Mouse (Mus musculus) liver, embryonic 15.5 days (tissue): ENCODE measurements around the gene Mroh8. TPM values are rescaled to one million over a fixed set of nuclear protein-coding genes. Genes with fewer than 3 reads are reported as not detected.

Source experiments
- ATAC-seq: fragments of 200-750 bp; cut with Nextera tagmentation; 2 replicates; pipeline ENCODE4 v1.8.0; 2017; ENCODE audit warnings: moderate number of reproducible peaks, mild to moderate bottlenecking, moderate library complexity; ENCODE audit not compliant: insufficient read depth
- H3K27ac ChIP-seq: fragments of 300-500 bp; sonication (generic); replicated peaks from 2 replicates; pipeline ENCODE4 v1.5.1; 2015; ENCODE audit warnings: mild to moderate bottlenecking, inconsistent platforms
- H3K27me3 ChIP-seq: fragments of 300-500 bp; sonication (generic); 2 replicates; pipeline ENCODE4 v1.6.1; 2015; ENCODE audit warnings: mild to moderate bottlenecking, inconsistent platforms
- H3K36me3 ChIP-seq: fragments of 300-500 bp; sonication (generic); replicated peaks from 2 replicates; pipeline ENCODE4 v1.6.1; 2015; ENCODE audit warnings: moderate library complexity, mild to moderate bottlenecking, inconsistent platforms
- H3K4me1 ChIP-seq: fragments of 300-500 bp; sonication (generic); replicated peaks from 2 replicates; pipeline ENCODE4 v1.6.1; 2015; ENCODE audit warnings: inconsistent platforms
- H3K4me2 ChIP-seq: fragments of 300-500 bp; sonication (generic); 2 replicates; pipeline ENCODE4 v1.6.1; 2015; ENCODE audit warnings: moderate library complexity, mild to moderate bottlenecking, inconsistent platforms
- H3K4me3 ChIP-seq: fragments of 300-500 bp; sonication (generic); replicated peaks from 2 replicates; pipeline ENCODE4 v1.5.1; 2015; ENCODE audit warnings: mild to moderate bottlenecking, inconsistent platforms
- H3K9ac ChIP-seq: fragments of 300-500 bp; sonication (generic); 2 replicates; pipeline ENCODE4 v1.6.1; 2015; ENCODE audit warnings: moderate library complexity, mild to moderate bottlenecking, inconsistent platforms
- H3K9me3 ChIP-seq: fragments of 300-500 bp; sonication (generic); replicated peaks from 2 replicates; pipeline ENCODE4 v1.6.1; 2016; ENCODE audit warnings: inconsistent platforms
- WGBS: fragments of 180-500 bp; shearing (Covaris S2); methylation state at CpG from one replicate; pipeline ENCODE4 v1.1.7; 2015; ENCODE audit warnings: mixed read lengths; ENCODE audit not compliant: insufficient replicate concordance; 5-methylcytosine and 5-hydroxymethylcytosine counted together
- polyA plus RNA-seq: library from polyadenylated mRNA; unstranded; fragments of >200 nt; fragmentation: Nextera tagmentation; extraction: Ambion mirVana; gene quantifications from 2 replicates; pipeline ENCODE4 v1.2.1, GENCODE M21; 2015

The Mroh8 gene
- 0.20 and 0.28 TPM in 2 replicates for polyA plus RNA-seq

- Histone ChIP-seq H3K9ac (peak within 1 kb of the TSS; percentile 96), H3K36me3 (peaks cover 25% of the 10 kb centered on the region), H3K27me3 (no peaks in the 10 kb centered on the region), H3K4me3 (peak within 1 kb of the TSS; percentile 99), H3K27ac (peak within 1 kb of the TSS; percentile 93), H3K4me2 (peak within 1 kb of the TSS; percentile 75), H3K4me1 (peaks cover 36% of the 10 kb centered on the region), H3K9me3 (no peaks in the 10 kb centered on the region)
- under 1% methylated on average over 29 of the region's 32 CpGs for WGBS
- ATAC-seq, result peak; percentile 61; the same call in 1 of the 2 replicates
Measured at GRCm38 (mm10) chr2:157279416-157279800, at the start of gene Mroh8. Gene Mroh8 (minus strand): TSS chr2:157279549.

DNA sequence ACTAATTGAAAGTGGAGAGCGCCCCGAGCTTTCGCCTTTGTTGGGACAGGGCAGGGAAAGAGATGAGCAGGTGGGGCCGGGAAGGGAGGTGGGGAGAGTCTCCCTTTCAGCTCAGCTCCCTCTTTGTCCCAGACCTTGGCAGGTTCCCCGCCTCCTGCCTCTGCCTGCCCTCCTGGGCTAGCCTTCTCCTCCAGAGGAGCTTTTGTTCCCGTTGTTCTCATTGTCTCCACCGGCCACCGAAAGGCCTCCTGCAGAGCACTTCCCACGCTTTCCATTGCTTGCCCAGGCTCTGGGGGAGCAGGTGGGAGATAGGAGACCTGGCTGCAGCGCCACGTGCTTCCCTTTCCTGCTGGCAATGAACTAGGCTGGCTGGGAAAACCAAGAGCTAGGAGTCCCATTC, 49.2 kb upstream of the Mroh8 start:
- WGBS, result 70% methylated on average over 11 of the region's 11 CpGs

DNA sequence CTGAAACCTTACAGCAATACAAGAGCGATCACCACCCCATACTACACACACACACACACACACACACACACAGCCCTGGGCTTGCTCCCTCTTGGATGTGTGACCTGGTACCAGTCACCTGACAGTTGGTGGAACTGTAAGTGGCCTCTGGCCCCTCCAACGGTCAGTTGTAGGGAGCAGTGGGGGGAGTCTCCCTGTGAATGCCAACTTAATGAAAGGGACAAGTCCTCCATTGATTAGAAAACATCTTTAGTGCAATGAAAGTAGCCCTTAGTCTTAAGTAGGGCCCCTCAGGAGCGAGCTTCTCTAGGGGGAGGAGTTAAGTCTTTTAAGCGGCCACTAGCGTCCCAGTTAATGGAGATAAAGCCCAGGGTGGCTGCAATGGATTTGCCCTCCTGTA, 48.8 kb upstream of the Mroh8 start:
- Histone ChIP-seq H3K4me1 (no peaks in the 10 kb centered on the region), H3K9me3 (no peaks in the 10 kb centered on the region), H3K27me3 (no peaks in the 10 kb centered on the region), H3K4me2 (no peak overlapping the region), H3K4me3 (no peak overlapping the region), H3K27ac (no peak overlapping the region), H3K36me3 (peaks cover 45% of the 10 kb centered on the region), H3K9ac (no peak overlapping the region)
- 51% methylated on average over 5 of the region's 5 CpGs for WGBS
- no peak for ATAC-seq

More for the DNA sequence above, 49.2 kb upstream of the Mroh8 start:
- no peak for ATAC-seq
- H3K9me3 ChIP-seq, result no peaks in the 10 kb centered on the region
- no peak overlapping the region for H3K9ac ChIP-seq
- H3K27ac ChIP-seq, result no peak overlapping the region
- H3K4me1 ChIP-seq, result no peaks in the 10 kb centered on the region
- no peak overlapping the region for H3K4me2 ChIP-seq
- H3K27me3 ChIP-seq, result no peaks in the 10 kb centered on the region
- H3K36me3 ChIP-seq, result peaks cover 41% of the 10 kb centered on the region
- H3K4me3 ChIP-seq, result no peak overlapping the region

GRCm38 (mm10) chr2:157325238-157325637, 45.9 kb upstream of the Mroh8 start:
- no peak overlapping the region for H3K4me3 ChIP-seq
- H3K27ac ChIP-seq, result no peak overlapping the region
- peaks cover 74% of the 10 kb centered on the region for H3K36me3 ChIP-seq
- ATAC-seq, result no peak
- H3K9me3 ChIP-seq, result no peaks in the 10 kb centered on the region
- no peak overlapping the region for H3K4me2 ChIP-seq
- no peaks in the 10 kb centered on the region for H3K27me3 ChIP-seq
- H3K4me1 ChIP-seq, result no peaks in the 10 kb centered on the region
- WGBS, result 44% methylated on average over 2 of the region's 2 CpGs
- no peak overlapping the region for H3K9ac ChIP-seq

DNA sequence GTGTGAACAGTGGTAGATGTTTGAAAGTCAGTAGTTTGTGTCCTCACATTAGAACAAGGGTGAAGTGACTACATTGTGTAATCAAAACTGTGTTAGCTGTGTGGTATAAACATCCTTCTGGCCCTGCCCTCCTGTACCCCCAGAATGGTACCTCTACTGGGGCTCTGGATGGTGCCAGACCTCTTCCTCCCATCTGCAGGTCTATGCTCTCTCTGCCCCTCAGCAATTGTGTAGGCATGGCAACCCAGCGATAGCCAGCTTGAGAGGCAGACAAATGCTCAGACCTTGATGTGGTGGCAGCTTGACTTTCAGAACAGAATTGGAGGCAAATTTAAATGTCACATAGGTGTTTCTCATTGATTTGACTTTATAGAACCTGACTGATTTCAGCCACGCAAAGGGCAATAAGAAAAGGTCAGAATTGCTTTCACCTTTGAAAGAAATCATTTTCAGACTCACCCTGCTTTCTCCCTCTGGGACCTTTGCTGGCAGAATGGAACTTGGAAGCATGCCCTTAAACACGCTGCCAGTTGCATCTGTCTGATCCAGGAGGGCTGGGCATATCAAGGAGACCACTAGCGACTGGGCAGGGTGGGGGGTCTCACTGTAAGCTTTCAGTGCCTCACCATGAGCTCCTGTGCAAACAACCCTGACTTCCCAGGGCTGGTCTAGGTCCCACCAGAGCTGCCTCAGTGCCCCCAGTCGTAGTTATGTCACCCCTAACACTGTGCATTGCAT, 42.8 kb upstream of the Mroh8 start:
- Histone ChIP-seq H3K9ac (no peak overlapping the region), H3K9me3 (no peaks in the 10 kb centered on the region), H3K36me3 (peaks cover 96% of the 10 kb centered on the region), H3K4me2 (no peak overlapping the region), H3K4me3 (no peak overlapping the region), H3K27ac (no peak overlapping the region), H3K27me3 (no peaks in the 10 kb centered on the region), H3K4me1 (no peaks in the 10 kb centered on the region)
- 85% methylated on average over 5 of the region's 5 CpGs for WGBS
- ATAC-seq, result no peak

DNA sequence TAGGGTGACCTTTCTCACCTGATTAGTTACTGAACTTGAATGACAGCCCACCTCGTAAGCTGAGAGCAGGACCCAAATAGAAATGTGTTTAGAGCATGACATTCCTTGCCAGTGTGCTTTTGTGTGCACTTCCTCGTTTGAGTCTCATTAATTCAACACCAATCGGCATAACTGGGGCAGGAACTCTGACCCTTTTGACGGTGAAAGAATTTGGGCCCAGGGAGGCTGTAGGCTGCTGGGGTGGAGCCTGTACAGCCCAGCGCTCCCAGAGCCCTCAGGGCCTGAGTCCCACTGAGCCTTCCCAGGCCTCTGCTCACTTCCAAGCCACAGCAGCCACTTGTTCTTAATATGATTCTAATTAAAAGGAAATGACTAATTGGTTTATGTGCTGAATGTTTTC, 41.5 kb upstream of the Mroh8 start:
- no peaks in the 10 kb centered on the region for H3K9me3 ChIP-seq
- no peak overlapping the region for H3K9ac ChIP-seq
- H3K4me1 ChIP-seq, result no peaks in the 10 kb centered on the region
- 72% methylated on average over 5 of the region's 5 CpGs for WGBS
- H3K36me3 ChIP-seq, result peaks cover 95% of the 10 kb centered on the region
- H3K27ac ChIP-seq, result no peak overlapping the region
- no peak overlapping the region for H3K4me2 ChIP-seq
- no peak for ATAC-seq
- no peak overlapping the region for H3K4me3 ChIP-seq
- no peaks in the 10 kb centered on the region for H3K27me3 ChIP-seq

DNA sequence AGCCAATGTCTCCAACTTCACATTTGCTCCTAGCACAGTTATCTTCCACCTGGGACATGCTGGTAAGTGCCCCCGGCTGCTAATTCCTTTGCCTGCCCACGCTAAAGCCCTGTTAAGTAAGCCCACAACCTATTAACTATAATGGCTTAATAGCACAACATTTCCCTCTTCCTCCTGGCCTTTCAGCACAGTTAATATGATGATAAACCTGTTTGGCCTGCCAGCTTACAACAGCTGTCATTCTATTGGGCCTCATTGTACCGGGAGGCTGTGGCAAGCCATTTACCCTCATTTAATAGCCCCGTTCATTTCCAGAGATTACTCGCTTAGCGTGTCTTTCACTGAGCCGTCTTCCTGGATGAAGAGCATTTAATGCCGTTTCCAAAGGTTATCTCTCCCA, 40.8 kb upstream of the Mroh8 start:
- H3K27me3 ChIP-seq, result no peaks in the 10 kb centered on the region
- no peak overlapping the region for H3K27ac ChIP-seq
- WGBS, result 87% methylated on average over 8 of the region's 8 CpGs
- H3K4me2 ChIP-seq, result no peak overlapping the region
- H3K4me3 ChIP-seq, result no peak overlapping the region
- H3K9me3 ChIP-seq, result no peaks in the 10 kb centered on the region
- no peaks in the 10 kb centered on the region for H3K4me1 ChIP-seq
- H3K36me3 ChIP-seq, result peaks cover 95% of the 10 kb centered on the region
- no peak overlapping the region for H3K9ac ChIP-seq
- ATAC-seq, result no peak

- H3K36me3 ChIP-seq, result peaks cover 95% of the 10 kb centered on the region
- H3K4me2 ChIP-seq, result no peak overlapping the region
- H3K4me1 ChIP-seq, result no peaks in the 10 kb centered on the region
- no peaks in the 10 kb centered on the region for H3K9me3 ChIP-seq
- no peak for ATAC-seq
- H3K27ac ChIP-seq, result no peak overlapping the region
- 85% methylated on average over 6 of the region's 6 CpGs for WGBS
- no peak overlapping the region for H3K4me3 ChIP-seq
- no peak overlapping the region for H3K9ac ChIP-seq
- no peaks in the 10 kb centered on the region for H3K27me3 ChIP-seq
Measured at GRCm38 (mm10) chr2:157317220-157317619, 37.9 kb upstream of the Mroh8 start.

GRCm38 (mm10) chr2:157316358-157316933, 37.1 kb upstream of the Mroh8 start:
- Histone ChIP-seq H3K27me3 (no peaks in the 10 kb centered on the region), H3K36me3 (peaks cover 95% of the 10 kb centered on the region), H3K4me1 (no peaks in the 10 kb centered on the region), H3K4me3 (no peak overlapping the region), H3K9ac (no peak overlapping the region), H3K4me2 (no peak overlapping the region), H3K27ac (no peak overlapping the region), H3K9me3 (no peaks in the 10 kb centered on the region)
- WGBS, result 86% methylated on average over 14 of the region's 14 CpGs
- no peak for ATAC-seq

GRCm38 (mm10) chr2:157315486-157315885, 36.1 kb upstream of the Mroh8 start:
- no peak overlapping the region for H3K4me2 ChIP-seq

GRCm38 (mm10) chr2:157314310-157314709, 35.0 kb upstream of the Mroh8 start:
- H3K4me3 ChIP-seq, result no peak overlapping the region
- WGBS, result 85% methylated on average over 7 of the region's 7 CpGs
- peaks cover 97% of the 10 kb centered on the region for H3K36me3 ChIP-seq
- H3K9me3 ChIP-seq, result no peaks in the 10 kb centered on the region
- H3K4me1 ChIP-seq, result no peaks in the 10 kb centered on the region
- H3K4me2 ChIP-seq, result no peak overlapping the region
- H3K27me3 ChIP-seq, result no peaks in the 10 kb centered on the region
- no peak overlapping the region for H3K9ac ChIP-seq
- no peak overlapping the region for H3K27ac ChIP-seq
- no peak for ATAC-seq

More at GRCm38 (mm10) chr2:157315486-157315885, 36.1 kb upstream of the Mroh8 start:
- H3K36me3 ChIP-seq, result peaks cover 95% of the 10 kb centered on the region
- H3K27ac ChIP-seq, result no peak overlapping the region
- WGBS, result 84% methylated on average over 6 of the region's 6 CpGs
- no peak overlapping the region for H3K9ac ChIP-seq
- no peak overlapping the region for H3K4me3 ChIP-seq
- no peak for ATAC-seq
- no peaks in the 10 kb centered on the region for H3K27me3 ChIP-seq
- H3K4me1 ChIP-seq, result no peaks in the 10 kb centered on the region
- H3K9me3 ChIP-seq, result no peaks in the 10 kb centered on the region
